Mouse (Mus musculus) stomach, embryonic 16.5 days (tissue): ENCODE results near the gene Fam166a. TPM values are rescaled to one million over a fixed set of nuclear protein-coding genes. Genes with fewer than 3 reads are reported as not detected.
A peak's percentile ranks its signal among the peaks of the same experiment; 100 is the strongest.
"Not testable (repeated sequence)": the region's sequence is repeated elsewhere in the genome, so short reads cannot be mapped to it uniquely, and the experiment has no call there.

ENCODE experiments used
- ATAC-seq: fragments of 200-750 bp; cut with Nextera tagmentation; 2 replicates; pipeline ENCODE4 v1.8.0; 2017; ENCODE audit warnings: moderate number of reproducible peaks, moderate TSS enrichment; ENCODE audit not compliant: insufficient read depth, low FRiP score
- H3K27ac ChIP-seq: fragments of 300-500 bp; sonication (generic); 2 replicates; pipeline ENCODE4 v1.5.1; 2014; ENCODE audit warnings: low read length
- H3K27me3 ChIP-seq: fragments of 300-500 bp; sonication (generic); 2 replicates; pipeline ENCODE4 v1.6.1; 2014; ENCODE audit warnings: low read length, control low read depth, mixed read lengths; ENCODE audit not compliant: control insufficient read depth, insufficient read depth
- H3K36me3 ChIP-seq: fragments of 300-500 bp; sonication (generic); 2 replicates; pipeline ENCODE4 v1.6.1; 2014; ENCODE audit warnings: low read length; ENCODE audit not compliant: control insufficient read depth, insufficient read depth
- H3K4me1 ChIP-seq: fragments of 300-500 bp; sonication (generic); 2 replicates; pipeline ENCODE4 v1.6.1; 2014; ENCODE audit warnings: low read length, control low read depth, mixed read lengths; ENCODE audit not compliant: control insufficient read depth, insufficient read depth
- H3K4me2 ChIP-seq: fragments of 300-500 bp; sonication (generic); 2 replicates; pipeline ENCODE4 v1.6.1; 2014; ENCODE audit warnings: low read depth, low read length, mixed read lengths
- H3K4me3 ChIP-seq: fragments of 300-500 bp; sonication (generic); replicated peaks from 2 replicates; pipeline ENCODE4 v1.5.1; 2014; ENCODE audit warnings: mild to moderate bottlenecking, low read length
- H3K9ac ChIP-seq: fragments of 300-500 bp; sonication (generic); 2 replicates; pipeline ENCODE4 v1.6.1; 2014; ENCODE audit warnings: low read length
- H3K9me3 ChIP-seq: fragments of 300-500 bp; sonication (generic); replicated peaks from 2 replicates; pipeline ENCODE4 v1.6.1; 2016; ENCODE audit warnings: low read length, control low read depth; ENCODE audit not compliant: control insufficient read depth
- WGBS: fragments of 180-500 bp; shearing (Covaris S2); extraction: QIAGEN DNeasy Blood & Tissue Kit; methylation state at CpG from one replicate; pipeline ENCODE4 v1.1.7; 2014; 5-methylcytosine and 5-hydroxymethylcytosine counted together
- polyA plus RNA-seq: library from polyadenylated mRNA; unstranded; fragments of >200 nt; fragmentation: Nextera tagmentation; extraction: Ambion mirVana; gene quantifications from 2 replicates; pipeline ENCODE4 v1.2.1, GENCODE M21; 2015

The Fam166a gene
- polyA plus RNA-seq, 1 experiment from 2014 or later, result not detected

DNA sequence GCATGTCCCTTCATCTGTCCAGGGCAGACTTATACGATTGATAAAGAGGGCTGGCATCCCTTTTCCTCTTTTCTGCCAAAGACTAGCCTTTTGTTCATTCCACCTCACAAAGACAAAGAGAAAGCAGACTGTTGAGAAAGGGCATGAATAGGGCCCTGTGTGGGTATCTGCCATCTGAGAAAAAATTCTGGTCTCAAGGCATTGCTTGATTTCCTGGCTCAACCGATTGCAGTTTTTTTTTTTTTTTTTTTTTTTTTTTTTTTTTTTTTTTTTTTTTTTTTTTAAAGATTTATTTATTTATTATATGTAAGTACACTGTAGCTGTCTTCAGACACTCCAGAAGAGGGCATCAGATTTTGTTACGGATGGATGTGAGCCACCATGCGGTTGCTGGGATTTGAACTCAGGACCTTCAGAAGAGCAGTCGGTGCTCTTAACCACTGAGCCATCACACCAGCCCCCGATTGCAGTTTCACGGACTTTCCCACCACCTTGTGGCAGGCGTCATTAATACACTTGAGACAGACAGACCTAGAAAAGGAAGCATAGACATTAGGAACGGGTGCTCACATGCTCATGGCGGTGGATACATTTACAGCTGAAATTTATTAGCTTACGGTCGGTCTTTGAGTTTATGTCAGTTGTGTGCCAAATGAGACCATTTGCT is 38.0 kb downstream of the Fam166a start:
- 56% methylated on average over 12 of the region's 12 CpGs for WGBS
- not testable (repeated sequence) for H3K27me3 ChIP-seq, H3K27ac ChIP-seq, H3K36me3 ChIP-seq, ATAC-seq, H3K9me3 ChIP-seq
- Histone ChIP-seq H3K4me1 (peaks cover 14% of the 10 kb centered on the region), H3K4me3 (peak overlapping the region; percentile 85), H3K4me2 (peak overlapping the region; percentile 81), H3K9ac (peak overlapping the region; percentile 84; the same call in 1 of the 2 replicates)

DNA sequence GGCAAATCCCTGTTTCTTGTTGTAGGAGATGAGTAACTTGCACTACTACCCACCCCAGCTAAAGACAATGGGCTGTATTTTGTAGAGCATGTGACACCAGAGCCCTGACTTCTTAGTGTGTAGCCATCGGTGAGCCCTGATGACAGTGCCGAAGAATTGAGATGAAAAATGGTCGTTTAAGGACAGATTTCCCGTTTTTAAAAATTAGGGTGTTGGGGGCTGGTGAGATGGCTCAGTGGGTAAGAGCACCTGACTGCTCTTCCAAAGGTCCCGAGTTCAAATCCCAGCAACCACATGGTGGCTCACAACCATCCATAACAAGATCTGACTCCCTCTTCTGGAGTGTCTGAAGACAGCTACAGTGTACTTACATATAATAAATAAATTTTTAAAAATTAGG is 38.7 kb downstream of the Fam166a start:
- H3K4me3 ChIP-seq, H3K9ac ChIP-seq, H3K36me3 ChIP-seq, ATAC-seq, H3K9me3 ChIP-seq, H3K4me2 ChIP-seq, H3K27ac ChIP-seq, H3K27me3 ChIP-seq: not testable (repeated sequence)
- peaks cover 14% of the 10 kb centered on the region for H3K4me1 ChIP-seq
- 89% methylated on average over 5 of the region's 5 CpGs for WGBS

DNA sequence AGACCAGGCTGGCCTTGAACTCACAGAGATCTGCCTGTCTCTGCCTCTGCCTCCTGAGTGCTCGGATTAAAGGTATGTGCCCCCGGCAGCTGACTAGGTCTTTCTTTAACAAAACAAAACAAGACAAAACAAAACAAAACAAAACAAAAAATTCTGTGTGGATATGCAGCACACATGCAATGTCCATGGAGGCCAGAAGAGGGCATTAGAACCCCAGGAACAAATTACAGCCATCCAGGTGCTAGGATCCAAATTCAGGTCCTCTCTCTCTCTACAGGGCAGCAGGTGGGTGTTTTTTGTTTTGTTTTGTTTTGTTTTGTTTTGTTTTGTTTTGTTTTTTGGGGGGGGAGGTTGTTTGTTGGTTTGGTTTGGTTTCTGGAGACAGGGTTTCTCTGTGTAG is 40.3 kb downstream of the Fam166a start:
- Histone ChIP-seq H3K9me3 (no peaks in the 10 kb centered on the region), H3K27ac (no peak overlapping the region), H3K4me2 (no peak overlapping the region), H3K27me3 (peaks cover 2% of the 10 kb centered on the region; the same call in 1 of the 2 replicates), H3K36me3 (no peaks in the 10 kb centered on the region), H3K4me3 (no peak overlapping the region), H3K9ac (no peak overlapping the region), H3K4me1 (peaks cover 21% of the 10 kb centered on the region)
- no peak for ATAC-seq
- WGBS, result 58% methylated on average over 2 of the region's 2 CpGs

DNA sequence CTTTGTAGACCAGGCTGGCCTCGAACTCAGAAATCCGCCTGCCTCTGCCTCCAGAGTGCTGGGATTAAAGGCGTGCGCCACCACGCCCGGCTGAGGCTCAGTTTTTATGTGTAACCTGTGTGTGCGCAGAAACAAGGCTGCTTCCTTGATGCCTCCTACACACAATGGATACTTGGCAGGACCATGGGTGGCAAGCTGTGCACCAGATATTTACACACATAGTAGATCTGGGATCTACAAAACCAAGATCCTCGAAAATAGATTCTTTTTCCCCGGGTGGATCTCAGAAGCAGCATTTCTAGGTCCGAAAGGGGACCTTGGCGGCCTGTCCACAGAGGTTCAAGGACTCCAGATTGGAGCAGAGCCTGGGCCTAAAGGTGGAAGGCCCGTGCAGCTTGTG is 43.3 kb downstream of the Fam166a start:
- H3K27me3 ChIP-seq, result peaks cover 7% of the 10 kb centered on the region; the same call in 1 of the 2 replicates
- H3K4me3 ChIP-seq, result peak overlapping the region; percentile 72
- no peaks in the 10 kb centered on the region for H3K9me3 ChIP-seq
- H3K36me3 ChIP-seq, result no peaks in the 10 kb centered on the region
- ATAC-seq, result no peak
- peak overlapping the region; percentile 83 for H3K27ac ChIP-seq
- H3K4me1 ChIP-seq, result peaks cover 25% of the 10 kb centered on the region
- 46% methylated on average over 12 of the region's 12 CpGs for WGBS
- peak overlapping the region; percentile 85 for H3K4me2 ChIP-seq
- H3K9ac ChIP-seq, result peak overlapping the region; percentile 76

DNA sequence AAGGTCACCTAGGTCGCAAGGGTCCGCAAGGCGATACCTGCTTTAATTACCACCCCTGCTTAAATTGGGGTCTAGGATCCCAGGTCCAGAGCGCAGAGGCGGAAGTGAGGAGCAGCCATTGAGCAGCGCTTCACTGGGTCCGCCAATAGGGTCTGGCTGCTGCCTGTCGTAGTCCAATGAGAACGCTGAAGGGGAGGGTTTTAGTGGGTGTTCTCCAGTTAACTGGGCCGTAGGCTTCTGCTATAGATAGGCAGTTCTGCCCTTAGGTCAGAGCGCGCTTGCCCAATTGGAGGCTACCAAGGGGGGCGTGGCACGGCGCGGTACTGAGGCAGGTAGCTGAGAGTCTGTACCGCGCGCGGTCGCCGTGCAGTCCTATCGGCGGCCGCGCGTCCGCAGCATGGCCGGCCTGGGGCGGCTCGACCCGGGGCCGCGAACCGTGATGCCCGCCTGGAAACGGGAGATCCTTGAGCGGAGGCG is 43.8 kb downstream of the Fam166a start, which contains the start of gene Tprn:
Tprn (plus strand) TSS at position 328 of the 477 bp plus-strand sequence.
- peaks cover 7% of the 10 kb centered on the region; the same call in 1 of the 2 replicates for H3K27me3 ChIP-seq
- peak within 1 kb of the TSS; percentile 82 for H3K9ac ChIP-seq
- WGBS, result under 1% methylated on average over 39 of the region's 39 CpGs
- peak within 1 kb of the TSS; percentile 72 for H3K4me3 ChIP-seq
- no peaks in the 10 kb centered on the region for H3K9me3 ChIP-seq
- peak within 1 kb of the TSS; percentile 83 for H3K27ac ChIP-seq
- peak; percentile 96 for ATAC-seq
- peaks cover 29% of the 10 kb centered on the region for H3K4me1 ChIP-seq
- H3K36me3 ChIP-seq, result no peaks in the 10 kb centered on the region
- H3K4me2 ChIP-seq, result peak within 1 kb of the TSS; percentile 85

DNA sequence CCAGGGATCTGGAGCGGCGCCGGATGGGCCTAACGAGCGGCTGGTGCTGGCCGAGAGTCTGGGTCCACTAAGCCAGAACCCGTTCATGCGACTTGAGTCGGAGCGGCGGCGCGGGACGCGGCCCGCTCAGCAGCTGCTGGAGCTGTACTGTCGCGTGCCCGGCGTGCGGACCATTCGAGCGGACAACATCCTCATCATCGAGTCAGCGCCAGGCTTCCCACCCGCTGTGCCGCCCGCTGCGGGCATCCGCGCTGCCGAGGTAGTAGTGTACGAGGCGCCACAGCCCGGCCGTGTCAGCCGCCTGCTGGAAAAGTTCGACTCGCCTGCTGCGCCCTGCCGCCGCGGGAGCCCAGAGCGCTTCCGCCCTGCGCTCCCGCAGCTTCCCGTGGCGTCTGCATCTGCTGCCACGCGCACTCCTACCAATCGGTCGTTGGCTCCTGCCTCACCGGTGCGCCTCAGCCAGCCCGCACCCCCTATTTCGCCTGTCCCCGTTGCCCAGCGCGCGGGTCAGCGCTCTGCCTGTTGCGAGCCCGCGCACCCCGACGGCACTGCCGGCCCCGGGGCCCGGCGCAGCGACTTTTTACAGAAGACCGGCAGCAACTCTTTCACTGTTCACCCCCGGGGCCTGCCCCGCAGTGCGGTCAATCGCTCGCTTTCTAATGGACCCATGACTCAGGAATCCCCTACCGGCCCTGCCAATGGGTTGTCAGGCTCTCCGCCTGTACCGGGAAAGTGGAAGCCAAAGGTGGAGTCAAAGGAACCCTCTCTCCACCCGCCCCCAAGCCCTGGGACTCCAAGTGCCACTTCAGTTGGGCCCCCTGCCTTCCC is 44.5 kb downstream of the Fam166a start:
- H3K4me1 ChIP-seq, result peaks cover 36% of the 10 kb centered on the region
- peaks cover 7% of the 10 kb centered on the region; the same call in 1 of the 2 replicates for H3K27me3 ChIP-seq
- under 1% methylated on average over 82 of the region's 82 CpGs for WGBS
- H3K9me3 ChIP-seq, result no peaks in the 10 kb centered on the region
- peak overlapping the region; percentile 72 for H3K4me3 ChIP-seq
- peak overlapping the region; percentile 82 for H3K9ac ChIP-seq
- peak overlapping the region; percentile 85 for H3K4me2 ChIP-seq
- no peaks in the 10 kb centered on the region for H3K36me3 ChIP-seq
- peak overlapping the region; percentile 60 for H3K27ac ChIP-seq
- ATAC-seq, result no peak

DNA sequence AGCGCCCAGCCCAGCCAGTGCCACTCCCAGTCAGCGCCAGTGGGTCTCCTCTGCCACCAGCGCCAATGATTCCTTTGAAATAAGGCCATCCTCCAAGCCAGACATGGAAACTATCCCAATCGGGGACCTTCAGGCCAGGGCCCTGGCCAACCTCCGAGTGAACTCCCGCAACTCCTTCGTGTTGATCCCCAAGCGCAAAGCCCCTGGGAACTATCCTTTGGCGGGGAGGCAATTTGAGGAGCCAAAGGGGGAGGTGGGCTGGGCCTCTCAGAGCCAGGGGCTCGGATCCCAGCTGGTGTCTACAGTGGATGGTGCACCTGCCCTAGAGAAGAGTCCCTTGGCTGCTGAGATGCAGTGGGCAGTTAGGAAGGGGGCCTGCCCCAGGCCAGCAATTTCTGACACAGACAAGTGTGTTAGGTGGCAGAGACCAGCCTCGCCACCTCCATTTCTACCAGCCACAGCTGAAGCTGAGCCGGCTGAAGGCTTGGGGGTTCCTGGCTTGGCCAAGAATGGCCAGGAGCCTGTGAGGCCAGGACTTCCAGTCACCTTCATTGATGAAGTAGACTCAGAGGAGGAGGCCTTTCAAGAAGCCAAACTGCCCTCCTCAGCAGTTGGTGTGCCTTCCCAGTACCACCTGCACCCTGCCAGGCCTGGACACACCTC is 45.2 kb downstream of the Fam166a start:
- Histone ChIP-seq H3K4me3 (peak overlapping the region; percentile 72), H3K4me2 (peak overlapping the region; percentile 85), H3K27me3 (peaks cover 7% of the 10 kb centered on the region; the same call in 1 of the 2 replicates), H3K4me1 (peaks cover 36% of the 10 kb centered on the region), H3K27ac (no peak overlapping the region; the same call in 1 of the 2 replicates), H3K9me3 (no peaks in the 10 kb centered on the region), H3K9ac (peak overlapping the region; percentile 82), H3K36me3 (no peaks in the 10 kb centered on the region; the same call in 1 of the 2 replicates)
- 22% methylated on average over 12 of the region's 12 CpGs for WGBS
- ATAC-seq, result no peak

DNA sequence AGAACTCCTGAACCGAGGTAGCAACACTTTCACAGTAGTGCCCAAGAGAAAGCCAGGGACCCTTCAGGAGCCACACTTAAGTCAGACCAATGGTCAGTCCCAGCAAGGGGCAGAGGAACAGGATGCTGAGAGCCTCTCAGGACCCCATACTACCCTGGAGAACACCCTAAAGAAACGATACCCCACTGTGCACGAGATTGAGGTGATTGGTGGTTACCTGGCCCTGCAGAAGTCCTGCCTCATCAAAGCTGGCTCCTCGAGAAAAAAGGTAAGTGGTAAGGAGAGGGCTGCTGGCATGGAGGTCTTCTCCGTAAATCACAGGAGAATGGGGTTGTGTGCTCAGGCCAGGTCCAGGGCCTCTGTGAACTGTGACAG is 45.7 kb downstream of the Fam166a start:
- Histone ChIP-seq H3K36me3 (no peaks in the 10 kb centered on the region; the same call in 1 of the 2 replicates), H3K4me2 (peak overlapping the region; percentile 85), H3K4me3 (peak overlapping the region; percentile 72), H3K9me3 (no peaks in the 10 kb centered on the region), H3K9ac (peak overlapping the region; percentile 82), H3K27me3 (peaks cover 7% of the 10 kb centered on the region; the same call in 1 of the 2 replicates), H3K4me1 (peaks cover 36% of the 10 kb centered on the region), H3K27ac (peak overlapping the region; percentile 90; the same call in 1 of the 2 replicates)
- no peak for ATAC-seq
- 77% methylated on average over 5 of the region's 5 CpGs for WGBS
